Mouse (Mus musculus): Measurements from ENCODE around the gene Kcnj15.

GRCm38 (mm10) chr16:95285043-95285442 lies 27.7 kb downstream of the Kcnj15 start:
- no peak for TF ChIP-seq CTCF (IDR thresholded peaks at IDR 0.05; ENCODE audit: borderline replicate concordance, insufficient read depth, low read depth, low read length)
- TF ChIP-seq POLR2A (IDR thresholded peaks at IDR 0.05; ENCODE audit: borderline replicate concordance, insufficient read depth, low read length), result no peak

Data from cerebellum, adult 2 months (tissue).